Mouse (Mus musculus): Measurements from ENCODE around the gene Bag6. TPM values are rescaled to one million over a fixed set of nuclear protein-coding genes. Genes with fewer than 3 reads are reported as not detected.

Gene Bag6
- polyA plus RNA-seq (2017; shearing (Covaris generic)) = 75.1 TPM

GRCm38 (mm10) chr17:35134801-35135590, at the start of gene Bag6:
Gene Bag6, plus strand, starts transcription at chr17:35135178.

GRCm38 (mm10) chr17:35085208-35085865, 49.6 kb upstream of the Bag6 start, which contains the start of gene Ly6g6f:
Gene Ly6g6f, minus strand, starts transcription at chr17:35085610.

GRCm38 (mm10) chr17:35088825-35089644, 45.9 kb upstream of the Bag6 start, which contains the start of gene Abhd16a:
Gene Abhd16a, plus strand, starts transcription at chr17:35089263.

GRCm38 (mm10) chr17:35108097-35108496, 26.9 kb upstream of the Bag6 start, which contains the start of gene Ly6g5c:
Gene Ly6g5c, plus strand, starts transcription at chr17:35108279.

GRCm38 (mm10) chr17:35115046-35116019, 19.6 kb upstream of the Bag6 start, which contains the start of gene Ly6g5b:
Gene Ly6g5b, minus strand, starts transcription at chr17:35115428.

GRCm38 (mm10) chr17:35121143-35121799, 13.7 kb upstream of the Bag6 start, which contains the start of gene Gpank1:
Gene Gpank1, plus strand, starts transcription at chr17:35121455.

GRCm38 (mm10) chr17:35121871-35122303, 13.1 kb upstream of the Bag6 start, which contains the start of gene Csnk2b:
Gene Csnk2b, minus strand, starts transcription at chr17:35122053.

GRCm38 (mm10) chr17:35126206-35126611, 8.8 kb upstream of the Bag6 start, which contains the start of gene D17H6S53E:
Gene D17H6S53E, plus strand, starts transcription at chr17:35126373.

GRCm38 (mm10) chr17:35131500-35132173, 3.3 kb upstream of the Bag6 start, which contains the start of gene Apom:
Gene Apom, minus strand, starts transcription at chr17:35132050.

GRCm38 (mm10) chr17:35164568-35165450, 29.8 kb downstream of the Bag6 start, which contains the start of gene Prrc2a:
Gene Prrc2a, minus strand, starts transcription at chr17:35164897.

GRCm38 (mm10) chr17:35175968-35176367, 41.0 kb downstream of the Bag6 start, which contains the start of gene Aif1:
Gene Aif1, minus strand, starts transcription at chr17:35176068.

GRCm38 (mm10) chr17:35187959-35188610, 53.1 kb downstream of the Bag6 start, which contains the start of gene Lst1:
Gene Lst1, minus strand, starts transcription at chr17:35188439.

GRCm38 (mm10) chr17:35193881-35194843, 59.2 kb downstream of the Bag6 start, which contains the start of gene Ltb:
Gene Ltb, plus strand, starts transcription at chr17:35194439.

Measured in effector memory CD4-positive, alpha-beta T cell, adult 5 months (primary cell).